Mouse (Mus musculus): ENCODE results near the gene Llgl1.

The Llgl1 gene

DNA sequence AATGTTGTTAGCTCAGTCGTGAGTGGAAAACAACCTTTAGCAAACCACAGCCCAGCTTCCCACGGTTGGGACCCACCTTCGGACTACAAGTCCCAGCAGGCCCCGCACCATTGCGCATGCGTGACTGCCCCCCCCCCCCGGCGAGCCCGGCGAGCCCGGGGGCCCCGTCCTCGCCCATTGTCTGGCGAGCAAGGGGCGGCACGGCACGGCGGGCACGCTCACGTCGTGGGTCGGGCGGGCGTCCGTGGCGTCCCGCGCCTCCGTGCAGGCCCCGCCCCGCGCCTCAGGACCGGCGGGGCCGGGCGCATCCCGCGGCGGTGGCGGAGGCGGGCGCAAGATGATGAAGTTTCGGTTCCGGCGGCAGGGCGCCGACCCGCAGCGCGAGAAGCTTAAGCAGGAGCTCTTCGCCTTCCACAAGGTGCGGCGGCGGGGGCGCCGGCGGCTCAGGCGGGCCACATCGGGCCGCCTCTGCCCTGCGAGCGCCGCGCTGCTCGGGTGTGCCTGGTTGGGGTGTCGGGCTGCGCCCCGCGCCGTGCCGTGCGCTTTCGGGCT lies at the start of gene Llgl1:
TSS of gene Llgl1 (plus strand) at position 200 of the 552 bp plus-strand sequence.
- DNase-seq (ENCODE audit: low spot score): peak; percentile 95

DNA sequence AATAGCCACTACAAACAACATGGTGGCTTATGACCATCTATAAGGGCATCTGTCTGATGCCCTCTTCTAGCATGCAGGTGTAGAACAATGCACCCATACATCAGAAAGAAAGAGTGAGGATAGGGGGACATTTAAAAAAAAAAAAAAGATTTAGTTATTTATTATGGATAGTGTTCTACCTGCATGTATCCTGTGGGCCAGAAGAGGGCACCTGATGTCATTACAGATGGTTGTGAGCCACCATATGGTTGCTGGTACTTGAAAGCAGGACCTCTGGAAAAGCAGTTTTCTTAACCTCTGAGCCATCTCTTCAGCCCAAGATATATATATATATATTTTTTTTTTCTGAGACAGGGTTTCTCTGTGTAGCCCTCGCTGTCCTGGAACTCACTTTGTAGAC lies 3.4 kb upstream of the Llgl1 start:
- DNase-seq (ENCODE audit: low spot score): no peak

DNA sequence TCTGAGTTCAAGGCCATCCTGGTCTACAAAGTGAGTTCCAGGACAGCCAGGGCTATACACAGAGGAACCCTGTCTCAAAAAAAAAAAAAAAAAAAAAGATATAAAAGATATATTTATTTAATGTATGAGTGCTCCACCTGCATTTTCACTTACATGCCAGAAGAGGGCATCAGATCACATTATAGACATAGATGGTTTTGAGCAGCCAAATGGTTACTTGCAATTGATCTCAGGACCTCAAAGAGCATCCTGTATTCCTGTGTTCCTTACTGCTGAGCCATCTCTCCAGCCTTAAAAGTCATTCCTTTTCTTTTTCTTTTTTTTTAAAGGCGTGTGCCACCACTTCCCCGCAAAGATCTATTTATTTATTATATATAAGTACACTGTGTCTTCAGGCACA lies 2.0 kb upstream of the Llgl1 start:
- peak; percentile 75 for DNase-seq (ENCODE audit: low spot score)

DNA sequence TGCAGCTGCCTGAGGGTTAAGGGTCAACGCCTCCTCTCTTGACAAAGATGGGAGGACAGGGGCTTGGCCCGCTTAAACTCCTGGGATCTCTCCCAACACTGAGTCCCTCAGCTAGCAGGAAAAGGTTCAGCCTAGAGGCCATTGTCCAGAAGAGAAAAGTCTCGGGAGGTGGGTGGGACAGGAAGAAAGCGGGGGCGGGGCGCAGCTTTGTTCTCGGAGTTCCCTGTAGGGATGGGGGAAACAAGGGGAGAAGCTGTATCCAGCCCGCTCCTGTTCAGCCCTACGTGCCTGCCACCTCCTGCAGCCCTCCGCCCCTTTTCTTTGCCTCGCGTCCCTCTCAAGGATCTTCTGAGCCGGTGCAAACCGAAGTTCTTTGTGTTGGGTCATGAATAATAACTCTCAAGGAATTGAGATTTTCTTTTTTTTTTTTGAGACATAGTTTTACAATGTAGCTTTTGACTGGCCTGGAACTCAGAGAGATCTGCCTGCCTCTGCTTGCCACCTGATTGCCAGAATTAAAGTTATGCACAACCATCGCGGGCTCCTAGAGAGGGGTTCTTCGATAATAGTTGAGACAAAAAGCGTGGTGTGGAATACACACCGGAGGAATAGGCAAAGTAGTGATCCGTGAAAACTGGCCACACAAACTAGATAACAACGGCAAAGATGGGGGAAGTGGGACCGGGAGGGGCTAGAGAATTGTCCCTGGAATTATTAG lies 558 bp upstream of the Llgl1 start:
- peak; percentile 93 for DNase-seq (ENCODE audit: low spot score)

DNA sequence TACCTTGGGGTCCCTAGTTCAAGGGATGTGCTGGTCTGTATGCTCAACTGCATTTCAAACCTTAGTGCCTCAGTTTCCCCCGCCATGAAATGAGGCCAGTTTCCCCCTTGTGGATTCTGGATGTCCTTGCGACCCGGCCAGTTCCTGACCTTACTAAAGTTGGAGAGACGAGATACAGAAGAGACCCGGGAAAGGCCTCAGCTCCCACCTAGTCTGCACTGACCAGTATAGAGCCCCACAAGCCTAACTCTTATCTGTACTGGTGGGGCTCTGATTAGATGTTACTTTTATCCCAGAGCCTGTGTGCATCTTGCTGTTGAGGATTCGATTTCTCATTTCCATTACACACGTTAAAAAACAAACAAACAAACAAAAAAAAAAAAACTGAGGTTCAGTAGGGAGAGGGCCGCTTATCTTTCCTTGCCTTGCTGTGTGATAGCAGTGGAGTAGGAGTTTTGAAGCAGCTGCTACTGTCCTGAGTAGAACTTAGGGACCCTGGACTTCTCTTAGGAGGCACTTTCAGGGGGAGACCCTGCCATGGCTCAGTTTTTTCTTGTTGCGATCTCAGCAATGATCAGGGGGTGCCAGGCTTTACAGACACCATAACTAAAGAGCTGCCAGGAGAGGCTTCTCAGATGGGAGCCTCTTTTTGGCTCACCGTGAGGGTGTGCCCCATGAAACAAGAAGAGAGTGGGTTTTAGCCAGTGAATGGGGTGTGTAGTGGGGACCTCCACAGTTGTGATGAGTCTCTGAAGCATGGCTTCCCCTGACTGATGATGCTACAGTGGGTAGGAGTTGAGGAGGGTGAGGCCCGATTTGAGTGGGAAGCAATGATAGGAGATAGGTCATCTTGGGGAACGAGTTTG lies 1.0 kb downstream of the Llgl1 start:
- peak; percentile 37 for DNase-seq (ENCODE audit: low spot score)

DNA sequence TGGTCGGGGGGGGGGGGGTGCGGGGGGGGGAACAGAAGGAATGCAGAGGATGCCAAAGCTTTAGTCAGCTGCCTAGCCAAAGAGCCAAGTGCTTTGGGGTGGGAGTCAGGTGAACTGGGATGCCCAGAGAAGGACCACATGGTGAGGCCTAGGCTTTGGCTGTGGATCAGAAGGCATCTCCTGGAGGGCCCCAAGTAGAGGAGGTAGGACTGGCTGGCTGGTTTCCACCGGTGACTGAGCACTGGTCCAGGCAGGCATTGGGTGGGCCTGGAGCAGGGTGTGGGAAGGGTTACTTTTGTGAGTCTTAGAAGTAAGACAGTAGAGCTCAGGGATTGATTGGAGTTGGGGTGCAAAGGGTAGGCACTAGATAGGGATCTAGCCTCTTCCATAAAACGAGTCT lies 2.1 kb downstream of the Llgl1 start:
- DNase-seq (ENCODE audit: low spot score): no peak

DNA sequence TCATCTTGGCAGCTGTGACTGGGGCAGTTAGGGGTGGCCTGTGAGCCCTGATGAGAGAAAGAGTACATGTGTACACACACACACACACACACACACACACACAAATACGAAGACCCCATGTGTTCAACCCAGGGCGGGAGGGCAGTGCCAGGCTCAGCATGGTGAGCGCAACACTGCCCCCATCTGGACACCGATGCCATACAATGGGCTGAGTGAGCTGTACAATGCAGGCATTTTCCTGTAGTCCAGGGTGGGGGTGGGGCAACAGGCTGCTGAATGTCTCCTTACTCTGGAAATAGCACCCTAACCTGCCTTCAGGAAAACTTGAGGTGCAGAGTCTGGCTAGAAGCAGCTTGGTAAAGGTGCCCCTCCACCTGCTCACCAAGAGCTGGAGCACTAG lies 3.6 kb downstream of the Llgl1 start:
- DNase-seq (ENCODE audit: low spot score): peak; percentile 84

DNA sequence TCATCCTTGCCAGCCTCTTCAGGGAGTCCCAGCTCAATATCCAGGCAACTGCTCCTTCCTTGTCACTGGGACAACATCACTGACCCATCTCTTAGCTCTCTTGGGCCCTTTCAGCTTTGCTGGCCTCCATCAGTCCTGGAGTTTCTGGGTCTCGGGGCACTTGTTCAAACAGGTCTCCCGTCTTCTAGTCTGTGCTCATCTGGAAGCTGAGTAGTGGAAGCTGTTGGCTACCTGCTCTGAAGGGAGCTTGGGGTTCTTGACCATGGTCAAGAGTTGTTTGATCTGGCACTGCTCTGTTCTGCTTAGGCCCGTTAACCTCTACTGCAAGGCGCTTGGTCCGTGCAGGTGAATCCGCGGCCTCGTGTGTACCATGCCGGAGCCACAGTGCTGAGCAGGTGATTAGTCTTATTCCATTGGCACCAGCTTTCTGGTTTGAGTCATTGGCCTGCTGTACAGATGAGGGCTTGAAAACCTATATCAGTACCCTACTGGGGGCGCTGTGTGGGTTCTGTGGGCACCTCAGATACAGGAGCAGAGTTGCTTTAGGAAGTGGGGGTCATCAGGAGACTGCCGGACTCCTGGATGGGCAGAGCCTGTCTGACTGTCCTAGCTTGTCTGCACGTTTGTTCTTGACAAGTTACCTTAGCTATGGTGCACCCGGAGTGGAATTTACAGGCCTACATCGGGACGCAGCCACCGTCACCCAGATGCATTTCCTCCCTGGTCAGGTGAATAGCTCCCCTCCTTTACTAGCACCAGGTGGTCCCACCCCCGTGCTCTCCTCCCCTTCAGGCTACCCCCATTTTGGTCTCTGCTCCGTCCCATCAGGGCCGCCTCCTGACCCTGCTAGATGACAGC lies 4.7 kb downstream of the Llgl1 start:
- DNase-seq (ENCODE audit: low spot score): no peak

DNA sequence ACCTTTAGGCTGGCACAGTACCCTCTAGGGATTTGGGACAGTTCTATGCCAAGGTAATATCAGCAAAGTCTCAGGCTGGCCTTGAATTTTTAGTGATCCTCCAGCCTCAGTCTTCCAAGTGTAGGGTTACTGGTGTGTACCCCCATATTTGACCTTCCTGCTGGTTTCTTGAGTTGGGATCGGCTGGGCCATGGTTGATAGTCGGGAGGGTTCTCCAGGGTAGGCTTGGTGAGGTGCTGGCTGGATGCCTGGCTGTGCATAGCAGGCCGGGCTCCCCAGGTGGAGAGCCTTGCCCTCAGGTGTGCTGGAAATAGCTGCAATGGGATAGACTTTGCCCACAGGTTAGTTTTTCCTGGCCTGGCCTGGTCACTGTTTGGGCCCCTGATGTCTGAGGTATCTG lies 5.7 kb downstream of the Llgl1 start:
- no peak for DNase-seq (ENCODE audit: low spot score)

DNA sequence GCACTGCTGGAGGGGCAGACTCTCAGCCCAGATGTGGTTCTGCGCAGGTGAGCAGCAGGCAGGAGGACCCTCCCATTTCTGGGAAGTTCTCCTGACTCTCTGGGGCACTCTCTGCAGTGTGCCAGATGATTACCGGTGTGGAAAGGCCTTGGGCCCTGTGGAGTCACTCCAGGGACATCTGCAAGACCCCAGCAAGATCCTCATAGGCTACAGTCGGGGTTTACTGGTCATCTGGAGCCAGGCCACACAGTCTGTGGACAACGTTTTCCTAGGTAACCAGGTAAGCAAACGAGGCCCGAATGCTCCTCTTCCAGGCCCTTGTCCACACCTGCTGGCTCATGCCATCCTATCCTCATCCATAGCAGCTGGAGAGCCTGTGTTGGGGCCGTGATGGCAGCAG lies 6.6 kb downstream of the Llgl1 start:
- DNase-seq (ENCODE audit: low spot score): no peak

DNA sequence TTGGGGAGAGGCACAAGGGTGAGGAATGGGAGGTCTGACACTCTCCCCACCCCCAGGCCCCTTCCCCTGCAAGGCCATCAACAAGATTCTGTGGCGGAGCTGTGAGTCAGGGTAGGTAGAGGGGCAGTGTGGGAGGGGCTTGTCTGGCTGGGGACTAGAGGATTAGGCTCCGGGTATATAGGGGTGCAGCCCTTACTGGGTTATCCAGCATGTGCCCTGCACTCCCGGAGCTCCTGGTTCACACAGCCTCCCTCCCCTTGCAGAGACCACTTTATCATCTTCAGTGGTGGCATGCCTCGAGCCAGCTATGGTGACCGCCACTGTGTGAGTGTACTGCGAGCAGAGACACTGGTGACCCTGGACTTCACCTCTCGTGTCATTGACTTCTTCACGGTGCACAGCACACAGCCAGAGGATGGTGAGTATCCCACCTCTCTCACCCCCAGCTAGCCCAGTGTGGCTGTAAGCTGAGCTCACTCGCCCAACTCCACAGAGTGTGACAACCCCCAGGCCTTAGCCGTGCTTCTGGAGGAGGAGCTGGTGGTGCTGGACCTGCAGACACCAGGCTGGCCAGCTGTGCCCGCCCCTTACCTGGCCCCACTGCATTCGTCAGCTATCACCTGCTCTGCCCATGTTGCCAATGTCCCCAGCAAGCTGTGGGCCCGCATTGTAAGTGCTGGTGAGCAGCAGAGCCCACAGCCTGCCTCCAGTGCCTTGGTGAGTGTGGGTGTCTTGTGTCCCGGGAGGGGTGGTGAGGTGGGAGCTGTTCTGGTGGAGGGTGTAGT lies 7.4 kb downstream of the Llgl1 start:
- no peak for DNase-seq (ENCODE audit: low spot score)

DNA sequence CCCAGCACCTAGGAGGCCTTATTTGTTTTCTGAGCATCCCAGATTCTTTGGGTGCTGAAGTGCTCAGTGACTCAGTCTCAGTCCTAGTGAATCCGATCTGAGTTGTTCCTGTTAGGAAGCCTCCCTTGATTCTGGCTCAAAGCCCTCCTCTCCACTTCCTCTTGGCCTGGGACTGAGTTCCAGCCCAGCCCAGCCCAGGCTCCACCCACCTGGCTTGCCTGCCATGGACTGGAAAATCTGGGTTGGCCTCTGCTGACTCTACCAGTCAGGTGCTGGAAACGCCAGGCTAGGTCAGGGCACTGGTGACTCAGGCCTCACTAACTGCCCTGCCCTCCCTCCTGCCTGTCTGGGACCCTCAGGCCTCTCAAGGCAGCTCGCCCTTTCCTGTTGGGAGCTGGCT lies 8.1 kb downstream of the Llgl1 start:
- DNase-seq (ENCODE audit: low spot score): no peak

DNA sequence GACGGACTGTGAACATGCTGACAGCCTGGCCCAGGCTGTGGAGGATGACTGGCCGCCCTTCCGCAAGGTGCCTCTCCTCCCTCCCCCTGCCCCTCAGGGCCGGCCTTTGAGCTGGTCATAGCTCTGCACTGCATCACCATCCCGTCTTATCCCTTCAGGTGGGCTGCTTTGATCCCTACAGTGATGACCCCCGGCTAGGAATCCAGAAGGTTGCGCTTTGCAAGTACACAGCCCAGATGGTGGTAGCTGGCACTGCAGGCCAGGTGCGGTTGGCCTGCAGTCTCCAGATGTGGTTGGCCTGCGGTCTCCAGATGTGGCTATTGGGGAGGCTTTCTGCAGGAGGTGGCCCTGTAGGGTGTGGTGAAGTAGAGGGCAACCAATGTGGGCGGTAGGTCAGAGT lies 9.1 kb downstream of the Llgl1 start:
- no peak for DNase-seq (ENCODE audit: low spot score)

DNA sequence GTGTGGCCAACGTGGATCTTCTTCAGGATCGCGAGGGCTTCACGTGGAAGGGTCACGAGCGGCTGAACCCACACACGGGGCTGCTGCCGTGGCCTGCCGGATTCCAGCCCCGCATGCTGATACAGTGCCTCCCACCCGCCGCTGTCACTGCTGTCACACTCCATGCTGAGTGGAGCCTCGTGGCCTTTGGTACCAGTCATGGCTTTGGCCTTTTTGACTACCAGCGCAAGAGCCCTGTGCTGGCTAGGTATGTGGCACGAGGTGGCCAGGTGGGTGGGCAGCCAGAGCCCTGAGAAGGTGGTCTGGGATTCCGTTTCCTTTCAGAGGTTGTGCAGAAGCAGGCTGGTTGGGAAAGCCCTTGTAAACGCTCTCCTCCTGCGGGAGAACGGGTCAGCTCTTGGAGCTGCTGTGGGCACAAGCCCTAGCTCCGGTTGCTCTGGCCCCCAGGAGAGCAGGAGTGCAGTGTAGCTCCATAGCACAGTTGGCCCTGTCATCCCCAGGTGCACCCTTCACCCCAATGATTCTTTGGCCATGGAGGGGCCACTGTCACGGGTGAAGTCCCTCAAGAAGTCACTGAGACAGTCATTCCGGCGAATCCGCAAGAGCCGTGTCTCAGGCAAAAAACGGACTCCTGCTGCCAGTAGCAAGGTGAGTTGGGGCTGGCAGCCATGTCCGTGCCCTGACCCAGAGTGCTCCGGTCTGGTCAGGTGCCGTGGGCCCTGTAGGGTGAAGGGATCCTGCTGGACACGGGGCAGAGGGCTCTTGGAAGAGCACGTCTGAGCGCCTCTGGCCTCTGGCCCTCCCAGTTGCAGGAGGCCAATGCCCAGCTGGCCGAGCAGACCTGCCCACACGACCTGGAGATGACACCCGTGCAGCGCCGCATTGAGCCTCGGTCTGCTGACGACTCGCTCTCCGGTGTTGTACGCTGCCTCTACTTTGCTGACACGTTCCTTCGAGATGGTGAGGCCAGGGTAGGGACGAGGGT lies 10.2 kb downstream of the Llgl1 start:
- DNase-seq (ENCODE audit: low spot score): no peak

DNA sequence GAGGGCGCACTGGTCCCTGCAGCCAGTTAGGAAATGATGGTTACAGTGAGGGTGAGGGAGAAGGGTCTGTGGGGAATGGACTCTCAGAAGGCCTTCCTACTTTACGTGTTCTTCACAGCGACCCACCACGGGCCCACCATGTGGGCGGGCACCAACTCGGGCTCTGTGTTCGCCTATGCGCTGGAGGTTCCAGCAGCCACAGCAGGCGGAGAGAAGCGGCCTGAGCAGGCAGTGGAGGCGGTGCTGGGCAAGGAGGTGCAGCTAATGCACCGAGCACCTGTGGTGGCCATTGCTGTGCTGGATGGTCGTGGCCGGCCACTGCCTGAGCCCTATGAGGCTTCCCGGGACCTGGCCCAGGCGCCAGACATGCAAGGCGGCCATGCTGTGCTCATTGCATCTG lies 11.7 kb downstream of the Llgl1 start:
- no peak for DNase-seq (ENCODE audit: low spot score)

DNA sequence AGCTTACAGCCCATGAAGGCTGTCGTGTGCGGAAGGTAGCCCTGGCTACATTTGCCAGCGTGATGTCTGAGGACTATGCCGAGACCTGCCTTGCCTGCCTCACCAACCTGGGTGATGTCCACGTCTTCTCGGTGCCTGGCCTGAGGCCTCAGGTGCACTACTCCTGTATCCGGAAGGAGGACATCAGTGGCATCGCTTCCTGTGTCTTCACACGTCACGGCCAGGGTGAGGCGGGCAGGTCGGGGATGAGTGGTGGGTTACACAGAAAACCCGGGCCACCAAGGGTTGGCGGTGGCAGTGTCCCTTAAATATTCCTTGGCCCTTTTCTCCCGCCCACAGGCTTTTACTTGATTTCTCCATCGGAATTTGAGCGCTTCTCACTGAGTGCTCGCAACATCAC lies 12.5 kb downstream of the Llgl1 start:
- DNase-seq (ENCODE audit: low spot score): no peak

DNA sequence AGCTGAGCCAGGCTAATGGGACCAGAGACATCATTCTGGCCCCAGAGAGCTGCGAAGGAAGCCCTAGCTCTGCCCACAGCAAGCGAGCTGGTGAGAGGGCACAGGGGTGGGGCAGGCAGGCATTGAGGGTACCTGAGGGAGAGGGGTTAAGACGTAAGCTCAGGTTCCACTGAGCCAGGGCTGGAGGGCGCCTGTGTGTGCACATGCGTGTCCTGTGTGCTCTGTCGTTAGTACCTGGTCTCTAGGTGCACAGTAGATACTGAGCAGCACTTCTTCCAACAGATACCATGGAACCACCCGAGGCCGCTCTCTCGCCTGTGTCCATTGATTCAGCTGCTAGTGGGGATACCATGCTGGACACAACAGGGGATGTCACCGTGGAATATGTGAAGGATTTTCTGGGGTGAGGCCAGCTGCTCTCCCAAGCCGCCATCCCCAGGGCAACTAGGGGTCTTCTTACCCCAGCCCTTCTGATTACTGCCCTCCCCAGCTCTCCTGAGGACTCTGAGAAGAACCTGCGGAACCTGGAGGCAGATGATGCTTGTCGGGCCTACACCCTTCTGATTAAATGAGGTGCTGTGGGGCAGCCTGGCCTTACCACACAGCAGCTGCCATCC lies 13.2 kb downstream of the Llgl1 start:
- no peak for DNase-seq (ENCODE audit: low spot score)

DNA sequence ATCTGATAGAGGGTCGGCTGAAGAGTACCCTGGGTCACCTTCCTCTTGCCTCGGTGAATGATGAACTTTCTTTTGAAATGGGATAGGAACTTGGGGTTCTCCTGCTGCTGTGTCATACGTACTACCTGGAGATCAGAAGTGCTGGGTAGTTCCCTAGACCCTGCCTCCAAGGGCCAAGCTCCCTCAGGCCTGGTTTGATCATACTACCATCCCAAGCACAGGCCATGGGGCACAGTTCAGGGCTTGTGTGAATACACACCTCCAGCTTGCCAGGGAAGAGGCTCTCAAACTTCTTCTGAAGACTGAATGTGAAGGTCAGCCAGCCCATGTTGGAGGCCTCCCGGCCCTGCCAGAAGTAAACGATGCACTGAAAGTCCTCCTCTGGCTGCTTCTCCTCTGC lies 16.3 kb downstream of the Llgl1 start:
- DNase-seq (ENCODE audit: low spot score): no peak

DNA sequence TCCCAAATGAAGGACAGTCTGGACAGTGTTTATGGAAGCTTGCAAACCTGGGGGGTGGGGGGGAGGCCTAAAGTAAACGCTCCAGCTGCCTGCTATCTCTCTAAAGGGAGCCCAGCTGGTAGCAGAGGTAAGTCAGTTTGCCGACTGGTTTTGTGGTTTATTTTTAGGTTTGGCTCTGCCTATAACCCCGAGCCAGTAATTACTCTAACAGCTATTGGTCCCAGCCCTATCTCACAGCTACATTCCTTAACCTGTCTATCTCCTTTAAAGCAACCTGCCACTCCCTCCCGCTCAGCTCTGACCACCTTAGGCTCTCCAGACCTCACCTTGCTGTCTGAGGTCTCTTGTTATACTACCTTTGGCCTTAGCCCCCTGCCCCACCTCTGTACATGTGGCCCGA lies 19.7 kb downstream of the Llgl1 start:
- DNase-seq (ENCODE audit: low spot score): no peak

All from embryo, embryonic 10.5 days (tissue).